Mouse (Mus musculus) layer of hippocampus, postnatal 25 days (tissue): ENCODE data around the gene Arxes1. TPM values are rescaled to one million over a fixed set of nuclear protein-coding genes. Genes with fewer than 3 reads are reported as not detected.
"Not testable (repeated sequence)": the region's sequence is repeated elsewhere in the genome, so short reads cannot be mapped to it uniquely, and the experiment has no call there.

ENCODE experiments used
- DNase-seq, 2 experiments: peaks; one replicate each; pipeline ENCODE4 v3.0.0; 2022; ENCODE audit warnings: mixed read lengths in 2 of 2, low spot score in 1 of 2; ENCODE audit errors: extremely low spot score in 1 of 2
- total RNA-seq, 2 experiments: library from RNA; stranded (reverse); gene quantifications; 2 replicates each; pipeline ENCODE4 v1.2.3; 2021

Gene Arxes1
- total RNA-seq, result 10 to 100 TPM; 40.7 to 46.9 TPM

- peak; percentile 19 to 44 for DNase-seq
Observed at GRCm38 (mm10) chrX:136032799-136033763, at the start of gene Arxes1. Arxes1 (plus strand) TSS chrX:136033367.

DNA sequence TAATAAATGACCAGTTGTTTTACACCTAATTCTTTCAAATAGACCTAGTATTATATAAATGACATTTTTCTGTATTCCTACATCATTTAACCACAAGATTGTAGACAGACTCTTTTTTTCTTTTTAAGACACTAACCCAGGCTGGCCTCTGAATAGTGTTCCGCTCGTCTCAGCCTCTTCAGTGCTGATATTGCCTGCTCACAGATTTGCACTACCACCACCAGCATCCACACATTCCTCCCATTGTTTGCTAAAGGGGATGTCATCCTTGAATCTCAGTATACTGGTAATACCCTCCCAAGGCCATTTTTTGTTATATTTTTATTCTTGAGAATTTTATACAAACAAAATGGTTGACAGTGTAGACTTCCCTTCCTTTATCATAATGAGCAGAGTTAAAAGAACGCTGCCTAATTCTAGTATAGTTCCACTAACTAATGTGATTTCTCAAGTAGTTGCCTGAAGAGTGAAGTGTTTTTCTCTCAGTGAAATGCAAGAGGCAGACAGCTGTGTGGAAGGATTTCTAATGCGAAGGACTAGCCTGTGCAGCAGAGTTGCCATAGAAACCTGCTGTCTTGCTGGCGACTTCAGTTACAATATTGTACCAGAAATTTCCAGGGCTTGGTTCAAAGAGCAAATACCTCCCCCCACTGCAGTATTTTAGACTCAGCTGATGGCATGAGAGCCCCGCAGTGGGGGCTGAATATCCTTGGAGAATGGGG is 48.5 kb upstream of the Arxes1 start:
- DNase-seq, result no peak

- no peak for DNase-seq
Observed at GRCm38 (mm10) chrX:135986267-135986666, 46.9 kb upstream of the Arxes1 start.

- no peak for DNase-seq
Observed at GRCm38 (mm10) chrX:135990661-135991060, 42.5 kb upstream of the Arxes1 start.

- DNase-seq, result not testable (repeated sequence)
Observed at GRCm38 (mm10) chrX:135993192-135993594, 40.0 kb upstream of the Arxes1 start.

DNA sequence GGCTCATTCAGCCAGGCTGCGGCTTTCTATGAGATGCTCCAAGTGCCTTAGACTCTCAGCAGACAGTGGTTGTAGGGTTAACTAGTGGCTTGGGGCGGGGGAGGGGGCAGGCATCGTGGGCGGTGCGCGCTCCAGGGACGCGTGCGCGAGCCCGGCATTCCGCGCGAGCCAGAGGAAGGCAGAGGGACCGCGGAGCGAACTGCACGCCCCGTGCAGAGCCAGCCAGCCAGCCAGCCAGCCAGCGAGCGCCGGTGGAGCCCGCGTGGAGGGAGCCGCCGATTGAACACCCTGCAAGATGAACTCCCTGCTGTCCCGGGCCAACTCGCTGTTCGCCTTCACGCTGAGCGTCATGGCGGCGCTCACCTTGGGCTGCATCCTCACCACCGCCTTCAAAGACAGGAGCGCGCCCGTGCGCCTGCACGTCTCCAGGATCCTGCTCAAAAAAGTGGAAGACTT is 39.5 kb upstream of the Arxes1 start, which contains the start of gene Arxes2:
Arxes2 (plus strand) TSS at position 161 of the 456 bp plus-strand sequence.
- DNase-seq, result not testable (repeated sequence)

- DNase-seq, result no peak
Observed at GRCm38 (mm10) chrX:136007199-136007843, 25.8 kb upstream of the Arxes1 start.

- DNase-seq, result no peak
Observed at GRCm38 (mm10) chrX:136014392-136014791, 18.8 kb upstream of the Arxes1 start.

DNA sequence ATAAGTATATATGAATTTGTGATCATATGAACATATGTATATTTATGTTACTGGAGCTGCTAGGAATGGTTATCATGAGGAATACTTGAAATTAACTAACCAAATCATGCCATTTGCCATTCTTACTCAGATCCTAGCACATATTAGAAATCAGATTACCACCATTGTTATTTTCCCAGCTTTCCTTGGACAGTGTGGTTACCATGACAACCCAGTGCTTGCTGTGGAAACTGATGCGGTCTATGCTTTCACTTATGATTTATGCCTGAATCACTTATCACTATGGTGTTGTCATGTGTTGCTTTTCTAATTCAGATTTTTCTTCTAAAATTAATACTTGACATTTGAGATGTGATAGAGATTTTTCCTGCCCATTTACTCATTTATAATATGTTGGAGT is 2.8 kb upstream of the Arxes1 start:
- DNase-seq, result no peak

- no peak for DNase-seq
Observed at GRCm38 (mm10) chrX:136043726-136044125, 10.6 kb downstream of the Arxes1 start.

- peak; percentile 33 to 65 for DNase-seq
Observed at GRCm38 (mm10) chrX:136047528-136047927, 14.4 kb downstream of the Arxes1 start.

GRCm38 (mm10) chrX:136051219-136051618 is 18.1 kb downstream of the Arxes1 start:
- no peak for DNase-seq

DNA sequence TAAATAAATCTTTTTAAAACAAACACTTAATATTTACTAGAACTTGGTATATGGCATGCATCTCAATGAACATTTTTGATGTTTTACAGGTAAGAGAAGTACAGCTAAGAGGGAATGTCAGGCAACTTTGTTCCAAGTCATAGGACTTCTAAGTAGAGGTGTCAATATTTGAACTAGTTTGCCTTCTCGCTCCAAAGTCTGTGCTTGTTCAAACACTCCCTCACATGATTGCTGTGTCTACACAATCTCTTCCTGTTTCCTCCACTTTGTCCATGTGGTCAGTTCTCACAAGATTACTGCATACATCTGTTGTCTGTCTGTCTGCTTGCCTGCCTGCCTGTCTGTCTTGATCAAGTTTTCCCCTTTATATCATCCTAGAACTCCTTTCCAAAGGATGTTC is 27.5 kb downstream of the Arxes1 start:
- no peak for DNase-seq

DNA sequence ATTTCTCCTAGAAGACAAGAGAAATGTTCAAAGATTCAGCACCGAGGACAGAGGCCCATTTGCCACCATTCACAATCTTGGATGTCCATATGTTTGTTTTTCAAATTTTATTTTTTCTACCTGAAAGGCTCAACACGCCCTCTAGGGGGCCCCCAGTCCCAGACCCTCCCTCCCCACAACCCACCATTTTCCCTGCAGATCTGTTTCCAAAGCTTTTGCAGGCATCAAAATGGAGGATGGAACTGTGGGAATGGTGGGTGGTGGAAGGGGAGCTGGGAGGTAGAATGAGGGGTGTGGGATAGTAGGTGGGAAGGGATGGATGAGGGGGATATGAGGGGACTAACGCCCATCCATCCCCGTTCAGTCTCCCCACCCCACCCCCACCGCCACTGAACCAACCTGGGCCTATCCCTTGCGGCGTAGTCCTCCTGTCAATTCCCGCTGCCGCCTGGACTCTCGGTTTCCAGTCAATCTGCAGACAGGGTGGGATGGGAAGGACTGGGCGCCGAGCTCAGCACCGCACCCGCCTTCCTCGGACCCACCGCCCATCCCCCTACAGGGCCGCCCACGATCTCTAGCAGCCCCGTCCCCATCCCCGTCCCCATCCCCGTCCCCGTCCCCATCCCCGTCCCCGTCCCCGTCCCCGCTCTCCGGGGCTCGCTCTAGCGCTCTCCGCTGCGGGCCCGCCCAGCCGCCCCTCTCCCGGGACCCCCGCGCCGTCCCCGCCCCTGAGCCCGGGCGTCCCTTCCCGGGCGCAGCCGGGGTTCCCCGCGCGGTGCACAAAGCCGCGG is 34.2 kb downstream of the Arxes1 start:
- peak; percentile 8 to 12 for DNase-seq

DNA sequence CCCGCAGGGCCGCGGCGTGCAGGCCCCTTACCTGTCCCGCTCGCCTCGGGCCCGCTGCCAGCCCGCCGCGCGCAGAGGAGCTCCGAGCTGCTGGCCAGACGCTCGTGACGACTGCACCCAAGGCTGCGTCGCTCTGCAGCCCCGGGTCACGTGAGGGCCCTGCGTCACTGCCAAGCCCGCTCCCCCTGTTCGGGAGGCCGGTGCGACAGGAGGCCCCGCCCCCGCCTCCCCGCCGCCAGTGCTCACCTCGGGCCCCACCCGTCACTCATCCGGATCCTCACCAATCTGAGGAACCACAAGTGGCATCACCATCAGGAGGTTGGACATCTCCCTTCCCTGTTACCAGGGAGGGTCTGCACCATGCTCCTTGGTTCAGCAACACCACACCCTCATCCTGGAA is 34.9 kb downstream of the Arxes1 start, which contains the start of gene Bex2:
Bex2 (minus strand) TSS at position 217 of the 400 bp plus-strand sequence.
- not testable (repeated sequence) for DNase-seq

Other genes starting within 250 kb of the Arxes1 start
- gene Bhlhb9, start 235.8 kb upstream of the Arxes1 start, total RNA-seq, result 10 to 100 TPM; 63.7 to 65.2 TPM
- 100 to 1,000 TPM; 145 to 157 TPM for gene Gprasp2, start 194.3 kb upstream of the Arxes1 start, total RNA-seq
- 10 to 100 TPM; 64.8 to 76.9 TPM for gene Arxes2, start 39.5 kb upstream of the Arxes1 start, total RNA-seq
- gene Bex2, start 34.9 kb downstream of the Arxes1 start, total RNA-seq, result 100 to 1,000 TPM; 365 to 377 TPM
- gene Nxf3, start 51.9 kb downstream of the Arxes1 start, total RNA-seq, result not detected
- gene Bex4, start 105.6 kb downstream of the Arxes1 start, total RNA-seq, result 10 to 100 TPM; 21.0 to 22.0 TPM
- 10 to 100 TPM; 36.6 to 42.7 TPM for gene Tceal8, start 139.0 kb downstream of the Arxes1 start, total RNA-seq
- gene Tceal5, start 170.5 kb downstream of the Arxes1 start, total RNA-seq, result 100 to 1,000 TPM; 121 to 151 TPM
- 1 to 10 TPM in 1 of 2 experiments, under 1 TPM in 1; 0.70 to 1.4 TPM for gene Tceal7, start 181.4 kb downstream of the Arxes1 start, total RNA-seq
- gene Bex1, start 182.1 kb downstream of the Arxes1 start, total RNA-seq, result 10 to 100 TPM; 64.9 to 73.4 TPM
- gene Tceal9, start 211.7 kb downstream of the Arxes1 start, total RNA-seq, result 10 to 100 TPM; 88.5 to 93.5 TPM
- 100 to 1,000 TPM; 317 to 336 TPM for gene Bex3, start 236.9 kb downstream of the Arxes1 start, total RNA-seq